Mouse (Mus musculus) lung, embryonic 14.5 days (tissue): ENCODE data around the gene Rbbp9. TPM values are rescaled to one million over a fixed set of nuclear protein-coding genes. Genes with fewer than 3 reads are reported as not detected.

Source experiments
- ATAC-seq: fragments of 200-750 bp; cut with Nextera tagmentation; 2 replicates; pipeline ENCODE4 v1.8.0; 2017; ENCODE audit warnings: mild to moderate bottlenecking, moderate TSS enrichment, moderate library complexity; ENCODE audit not compliant: insufficient read depth
- DNase-seq: peaks from one replicate; pipeline ENCODE4 v3.0.0-alpha.2; 2015
- H3K27ac ChIP-seq: fragments of 300-500 bp; sonication (generic); 2 replicates; pipeline ENCODE4 v1.5.1; 2014; ENCODE audit warnings: low read depth, mild to moderate bottlenecking, moderate library complexity
- H3K27me3 ChIP-seq: fragments of 300-500 bp; sonication (generic); 2 replicates; pipeline ENCODE4 v1.6.1; 2014; ENCODE audit warnings: low read length, control low read depth; ENCODE audit not compliant: insufficient read depth
- H3K36me3 ChIP-seq: fragments of 300-500 bp; sonication (generic); 2 replicates; pipeline ENCODE4 v1.6.1; 2014; ENCODE audit warnings: control low read depth; ENCODE audit not compliant: insufficient read depth
- H3K4me1 ChIP-seq: fragments of 300-500 bp; sonication (generic); 2 replicates; pipeline ENCODE4 v1.6.1; 2014; ENCODE audit warnings: antibody characterized with exemption, control low read depth; ENCODE audit not compliant: insufficient read depth
- H3K4me2 ChIP-seq: fragments of 300-500 bp; sonication (generic); 2 replicates; pipeline ENCODE4 v1.6.1; 2014; ENCODE audit warnings: mild to moderate bottlenecking
- H3K4me3 ChIP-seq: fragments of 300-500 bp; sonication (generic); 2 replicates; pipeline ENCODE4 v1.5.1; 2014; ENCODE audit warnings: low read depth, low read length
- H3K9ac ChIP-seq: fragments of 300-500 bp; sonication (generic); 2 replicates; pipeline ENCODE4 v1.6.1; 2014
- H3K9me3 ChIP-seq: fragments of 300-500 bp; sonication (generic); 2 replicates; pipeline ENCODE4 v1.6.1; 2016; ENCODE audit warnings: low read depth, low read length, control low read depth
- CTCF ChIP-seq: IDR thresholded peaks from 2 replicates; pipeline ENCODE4 v1.5.1; 2016; ENCODE audit warnings: antibody characterized with exemption, low read depth
- WGBS: fragments of 180-500 bp; shearing (Covaris S2); extraction: QIAGEN DNeasy Blood & Tissue Kit; methylation state at CpG from one replicate; pipeline ENCODE4 v1.1.7; 2014; 5-methylcytosine and 5-hydroxymethylcytosine counted together
- polyA plus RNA-seq: library from polyadenylated mRNA; unstranded; fragments of >200 nt; fragmentation: Nextera tagmentation; extraction: Ambion mirVana; gene quantifications from 2 replicates; pipeline ENCODE4 v1.2.1, GENCODE M21; 2014

The Rbbp9 gene
- polyA plus RNA-seq, 1 experiment from 2014 or later, result 60.4 TPM

- H3K4me3 ChIP-seq, result peak within 1 kb of the TSS; percentile 55
- no peaks in the 10 kb centered on the region for H3K9me3 ChIP-seq
- peak within 1 kb of the TSS; percentile 62 for H3K9ac ChIP-seq
- peak within 1 kb of the TSS; percentile 92 for H3K27ac ChIP-seq
- under 1% methylated on average over 44 of the region's 44 CpGs for WGBS
- peak; percentile 98 for ATAC-seq
- H3K36me3 ChIP-seq, result peaks cover 11% of the 10 kb centered on the region; the same call in 1 of the 2 replicates
- no peak for TF ChIP-seq CTCF
- H3K27me3 ChIP-seq, result no peaks in the 10 kb centered on the region
- H3K4me2 ChIP-seq, result peak within 1 kb of the TSS; percentile 66
- peak; percentile 98 for DNase-seq
- no peaks in the 10 kb centered on the region; the same call in 1 of the 2 replicates for H3K4me1 ChIP-seq
Measured at GRCm38 (mm10) chr2:144555820-144556552, 5.3 kb upstream of the Rbbp9 start, which contains the start of gene Sec23b. TSS of gene Sec23b (plus strand) at chr2:144556229.

GRCm38 (mm10) chr2:144555286-144555819 lies 4.7 kb upstream of the Rbbp9 start:
- H3K4me2 ChIP-seq, result peak overlapping the region; percentile 66
- no peaks in the 10 kb centered on the region; the same call in 1 of the 2 replicates for H3K4me1 ChIP-seq
- H3K9ac ChIP-seq, result peak overlapping the region; percentile 62
- no peaks in the 10 kb centered on the region for H3K27me3 ChIP-seq
- H3K4me3 ChIP-seq, result peak overlapping the region; percentile 55
- ATAC-seq (peak; percentile 19; the same call in 1 of the 2 replicates), DNase-seq (peak; percentile 59)
- peak overlapping the region; percentile 92 for H3K27ac ChIP-seq
- H3K36me3 ChIP-seq, result peaks cover 11% of the 10 kb centered on the region; the same call in 1 of the 2 replicates
- no peaks in the 10 kb centered on the region for H3K9me3 ChIP-seq
- 1% methylated on average over 14 of the region's 14 CpGs for WGBS
- TF ChIP-seq CTCF, result no peak

GRCm38 (mm10) chr2:144553905-144554304 lies 3.2 kb upstream of the Rbbp9 start:
- ATAC-seq, result no peak
- TF ChIP-seq CTCF, result no peak
- H3K27ac ChIP-seq, result no peak overlapping the region
- no peaks in the 10 kb centered on the region for H3K9me3 ChIP-seq
- H3K27me3 ChIP-seq, result no peaks in the 10 kb centered on the region
- H3K36me3 ChIP-seq, result 0 out of 2 replicates have a peak, but pooled peaks cover under 1% of the 10 kb centered on the region
- H3K4me2 ChIP-seq, result no peak overlapping the region
- peaks cover 4% of the 10 kb centered on the region; the same call in 1 of the 2 replicates for H3K4me1 ChIP-seq
- 92% methylated on average over 3 of the region's 3 CpGs for WGBS
- no peak overlapping the region for H3K9ac ChIP-seq
- H3K4me3 ChIP-seq, result no peak overlapping the region
- no peak for DNase-seq

DNA sequence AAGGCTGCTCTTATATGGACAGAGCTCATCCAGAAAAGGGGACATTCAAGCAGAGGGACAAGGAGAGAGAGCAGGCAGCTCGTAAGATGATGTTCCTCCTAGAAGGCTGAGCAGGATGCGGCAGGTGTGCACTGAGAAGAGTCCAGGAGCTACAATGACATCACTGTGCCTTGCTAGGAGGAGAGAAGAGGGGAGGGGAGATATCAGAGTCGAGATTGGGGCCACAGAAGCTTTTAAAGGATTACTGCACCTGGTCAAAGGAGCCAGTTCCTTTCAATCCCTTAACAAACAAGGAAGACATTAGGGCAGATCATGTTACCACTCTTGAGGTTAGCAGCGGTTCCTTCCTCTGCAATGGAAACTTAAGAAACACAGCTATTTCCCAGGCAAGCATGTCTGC lies 3.1 kb downstream of the Rbbp9 start:
- DNase-seq, result no peak
- WGBS, result 65% methylated on average over 4 of the region's 4 CpGs
- peaks cover 47% of the 10 kb centered on the region for H3K36me3 ChIP-seq

GRCm38 (mm10) chr2:144545481-144545880 lies 5.2 kb downstream of the Rbbp9 start:
- H3K27ac ChIP-seq, result no peak overlapping the region
- ATAC-seq, result no peak
- H3K27me3 ChIP-seq, result no peaks in the 10 kb centered on the region

More for the DNA sequence above, 3.1 kb downstream of the Rbbp9 start:
- H3K4me3 ChIP-seq, result no peak overlapping the region
- no peaks in the 10 kb centered on the region for H3K27me3 ChIP-seq
- no peak overlapping the region for H3K9ac ChIP-seq
- ATAC-seq, result no peak
- no peak overlapping the region for H3K4me2 ChIP-seq
- H3K9me3 ChIP-seq, result no peaks in the 10 kb centered on the region
- no peak overlapping the region for H3K27ac ChIP-seq
- no peak for TF ChIP-seq CTCF
- 0 out of 2 replicates have a peak, but pooled peaks cover 4% of the 10 kb centered on the region for H3K4me1 ChIP-seq

GRCm38 (mm10) chr2:144545061-144545460 lies 5.6 kb downstream of the Rbbp9 start:
- DNase-seq (no peak), ATAC-seq (no peak)
- H3K9ac ChIP-seq, result no peak overlapping the region
- no peak overlapping the region for H3K4me2 ChIP-seq
- H3K27ac ChIP-seq, result no peak overlapping the region
- WGBS, result 85% methylated on average over 2 of the region's 2 CpGs
- no peaks in the 10 kb centered on the region for H3K27me3 ChIP-seq
- no peak for TF ChIP-seq CTCF
- H3K36me3 ChIP-seq, result peaks cover 62% of the 10 kb centered on the region
- no peak overlapping the region for H3K4me3 ChIP-seq
- H3K4me1 ChIP-seq, result 0 out of 2 replicates have a peak, but pooled peaks cover 3% of the 10 kb centered on the region
- no peaks in the 10 kb centered on the region for H3K9me3 ChIP-seq

More at GRCm38 (mm10) chr2:144545481-144545880, 5.2 kb downstream of the Rbbp9 start:
- no peak overlapping the region for H3K4me3 ChIP-seq
- 0 out of 2 replicates have a peak, but pooled peaks cover 4% of the 10 kb centered on the region for H3K4me1 ChIP-seq
- no peak for TF ChIP-seq CTCF
- DNase-seq, result no peak
- no peaks in the 10 kb centered on the region for H3K9me3 ChIP-seq
- H3K9ac ChIP-seq, result no peak overlapping the region
- 34% methylated on average over 1 of the region's 1 CpGs for WGBS
- peaks cover 58% of the 10 kb centered on the region for H3K36me3 ChIP-seq
- no peak overlapping the region for H3K4me2 ChIP-seq

- no peak for TF ChIP-seq CTCF
- H3K27me3 ChIP-seq, result no peaks in the 10 kb centered on the region
- no peak overlapping the region for H3K4me3 ChIP-seq
- no peak for ATAC-seq
- peak; percentile 31 for DNase-seq
- H3K36me3 ChIP-seq, result peaks cover 67% of the 10 kb centered on the region
- no peak overlapping the region for H3K4me2 ChIP-seq
- no peaks in the 10 kb centered on the region for H3K9me3 ChIP-seq
- no peak overlapping the region for H3K9ac ChIP-seq
- no peaks in the 10 kb centered on the region for H3K4me1 ChIP-seq
- 70% methylated on average over 6 of the region's 6 CpGs for WGBS
- no peak overlapping the region for H3K27ac ChIP-seq
Measured at GRCm38 (mm10) chr2:144544630-144545029, 6.0 kb downstream of the Rbbp9 start.
